Mouse (Mus musculus): ENCODE measurements at regions not wholly inside any gene's neighbourhood (a gene's known extent, or its start where the extent isn't known, plus 50 kb on each side); places are given as distances from the start of the nearest gene placed in this dataset.
"Not testable (repeated sequence)": the region's sequence is repeated elsewhere in the genome, so short reads cannot be mapped to it uniquely, and the experiment has no call there.

- no peak overlapping the region for H3K27ac ChIP-seq (ENCODE audit: low read depth)
- no peaks in the 10 kb centered on the region for H3K27me3 ChIP-seq (ENCODE audit: insufficient read depth, low read length)
- H3K36me3 ChIP-seq (replicated peaks; ENCODE audit: insufficient read depth, low read length) = no peaks in the 10 kb centered on the region
- H3K4me1 ChIP-seq (ENCODE audit: insufficient read depth) = no peaks in the 10 kb centered on the region
- 71% methylated on average over 5 of the region's 5 CpGs for WGBS (ENCODE audit: insufficient replicate concordance)
- H3K9me3 ChIP-seq (ENCODE audit: low read length) = no peaks in the 10 kb centered on the region
- ATAC-seq = no peak
- no peak overlapping the region for H3K4me3 ChIP-seq (ENCODE audit: low read depth, low read length)
- H3K9ac ChIP-seq (replicated peaks) = no peak overlapping the region
- no peak for TF ChIP-seq EP300 (IDR thresholded peaks at IDR 0.05; ENCODE audit: low read depth)
- TF ChIP-seq CTCF (IDR thresholded peaks at IDR 0.05; ENCODE audit: low read depth) = no peak
- no peak overlapping the region for H3K4me2 ChIP-seq (ENCODE audit: low read depth, low read length)
- DNase-seq = no peak
Measured at GRCm38 (mm10) chr10:26570468-26570867, 182.8 kb upstream of the Arhgap18 start.

DNA sequence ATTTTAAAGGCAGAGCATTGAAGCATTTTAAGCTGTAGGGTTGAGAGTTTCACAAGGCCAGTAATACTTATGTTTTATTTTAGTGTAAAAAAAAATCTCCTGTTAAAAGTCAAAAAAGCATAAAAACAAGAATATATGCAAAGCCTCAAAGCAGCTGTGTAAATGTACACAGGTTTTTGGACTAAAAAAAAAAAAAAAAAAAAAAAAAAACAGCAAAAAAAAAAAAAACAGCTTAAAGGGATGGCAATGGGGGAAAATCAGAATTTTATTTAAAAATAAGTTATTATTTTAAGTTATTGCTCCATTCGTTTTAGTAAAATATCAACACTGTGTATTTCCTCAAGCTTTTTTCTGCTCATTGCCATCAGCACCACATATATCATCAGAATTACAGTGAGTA is 181.8 kb upstream of the Arhgap18 start:
- Histone ChIP-seq H3K4me1 (ENCODE audit: insufficient read depth) (no peaks in the 10 kb centered on the region), H3K36me3 (replicated peaks; ENCODE audit: insufficient read depth, low read length) (no peaks in the 10 kb centered on the region), H3K9ac (replicated peaks) (no peak overlapping the region), H3K27me3 (ENCODE audit: insufficient read depth, low read length) (no peaks in the 10 kb centered on the region), H3K9me3 (ENCODE audit: low read length) (no peaks in the 10 kb centered on the region), H3K27ac (ENCODE audit: low read depth) (no peak overlapping the region), H3K4me3 (ENCODE audit: low read depth, low read length) (no peak overlapping the region), H3K4me2 (ENCODE audit: low read depth, low read length) (no peak overlapping the region)
- DNase-seq (no peak), ATAC-seq (no peak)
- no peak for TF ChIP-seq CTCF (IDR thresholded peaks at IDR 0.05; ENCODE audit: low read depth)
- no peak for TF ChIP-seq EP300 (IDR thresholded peaks at IDR 0.05; ENCODE audit: low read depth)
- 69% methylated on average over 1 of the region's 1 CpGs for WGBS (ENCODE audit: insufficient replicate concordance)

- H3K27ac ChIP-seq (ENCODE audit: low read depth) = no peak overlapping the region
- H3K4me2 ChIP-seq (ENCODE audit: low read depth, low read length) = no peak overlapping the region
- ATAC-seq (no peak), DNase-seq (no peak)
- TF ChIP-seq EP300 (IDR thresholded peaks at IDR 0.05; ENCODE audit: low read depth) (no peak), CTCF (IDR thresholded peaks at IDR 0.05; ENCODE audit: low read depth) (no peak)
- H3K9ac ChIP-seq (replicated peaks) = no peak overlapping the region
- no peak overlapping the region for H3K4me3 ChIP-seq (ENCODE audit: low read depth, low read length)
- H3K36me3 ChIP-seq (replicated peaks; ENCODE audit: insufficient read depth, low read length) = no peaks in the 10 kb centered on the region
- WGBS (ENCODE audit: insufficient replicate concordance) = 31% methylated on average over 3 of the region's 3 CpGs
- H3K9me3 ChIP-seq (ENCODE audit: low read length) = no peaks in the 10 kb centered on the region
- H3K4me1 ChIP-seq (ENCODE audit: insufficient read depth) = no peaks in the 10 kb centered on the region
- no peaks in the 10 kb centered on the region for H3K27me3 ChIP-seq (ENCODE audit: insufficient read depth, low read length)
Measured at GRCm38 (mm10) chr10:26576153-26576552, 177.1 kb upstream of the Arhgap18 start.

DNA sequence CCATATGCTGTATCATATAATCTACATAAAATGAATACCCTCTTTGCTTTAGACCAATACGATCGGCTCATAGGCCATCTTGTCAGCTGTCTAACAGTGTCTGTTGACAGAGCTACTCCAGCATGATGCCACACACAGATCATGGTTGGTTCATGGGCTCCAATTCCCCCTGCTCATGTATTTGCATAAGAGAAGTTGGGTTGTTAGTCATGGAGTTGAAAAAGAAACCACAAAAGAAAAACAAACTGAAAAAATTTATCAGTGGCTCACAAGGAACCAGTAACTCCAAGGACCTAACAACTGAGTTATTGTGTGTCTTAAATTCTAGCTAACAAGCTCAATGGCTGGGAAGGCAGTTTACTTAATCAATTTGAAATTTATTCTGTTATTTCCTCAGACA is 176.1 kb upstream of the Arhgap18 start:
- WGBS (ENCODE audit: insufficient replicate concordance) = 81% methylated on average over 2 of the region's 2 CpGs
- no peak for ATAC-seq
- Histone ChIP-seq H3K27me3 (ENCODE audit: insufficient read depth, low read length) (no peaks in the 10 kb centered on the region), H3K27ac (ENCODE audit: low read depth) (no peak overlapping the region), H3K4me2 (ENCODE audit: low read depth, low read length) (no peak overlapping the region), H3K4me3 (ENCODE audit: low read depth, low read length) (no peak overlapping the region), H3K9ac (replicated peaks) (no peak overlapping the region), H3K36me3 (replicated peaks; ENCODE audit: insufficient read depth, low read length) (no peaks in the 10 kb centered on the region), H3K9me3 (ENCODE audit: low read length) (no peaks in the 10 kb centered on the region), H3K4me1 (ENCODE audit: insufficient read depth) (no peaks in the 10 kb centered on the region)
- TF ChIP-seq EP300 (IDR thresholded peaks at IDR 0.05; ENCODE audit: low read depth) (no peak), CTCF (IDR thresholded peaks at IDR 0.05; ENCODE audit: low read depth) (no peak)
- no peak for DNase-seq

- ATAC-seq (no peak), DNase-seq (no peak)
- Histone ChIP-seq H3K36me3 (replicated peaks; ENCODE audit: insufficient read depth, low read length) (no peaks in the 10 kb centered on the region), H3K4me2 (ENCODE audit: low read depth, low read length) (no peak overlapping the region), H3K4me1 (ENCODE audit: insufficient read depth) (no peaks in the 10 kb centered on the region), H3K9me3 (ENCODE audit: low read length) (0 out of 2 replicates have a peak, but pooled peaks cover 2% of the 10 kb centered on the region), H3K4me3 (ENCODE audit: low read depth, low read length) (no peak overlapping the region), H3K9ac (replicated peaks) (no peak overlapping the region), H3K27me3 (ENCODE audit: insufficient read depth, low read length) (no peaks in the 10 kb centered on the region), H3K27ac (ENCODE audit: low read depth) (no peak overlapping the region)
- WGBS (ENCODE audit: insufficient replicate concordance) = 50% methylated on average over 2 of the region's 2 CpGs
- no peak for TF ChIP-seq EP300 (IDR thresholded peaks at IDR 0.05; ENCODE audit: low read depth)
- no peak for TF ChIP-seq CTCF (IDR thresholded peaks at IDR 0.05; ENCODE audit: low read depth)
Measured at GRCm38 (mm10) chr10:26585106-26585505, 168.1 kb upstream of the Arhgap18 start.

DNA sequence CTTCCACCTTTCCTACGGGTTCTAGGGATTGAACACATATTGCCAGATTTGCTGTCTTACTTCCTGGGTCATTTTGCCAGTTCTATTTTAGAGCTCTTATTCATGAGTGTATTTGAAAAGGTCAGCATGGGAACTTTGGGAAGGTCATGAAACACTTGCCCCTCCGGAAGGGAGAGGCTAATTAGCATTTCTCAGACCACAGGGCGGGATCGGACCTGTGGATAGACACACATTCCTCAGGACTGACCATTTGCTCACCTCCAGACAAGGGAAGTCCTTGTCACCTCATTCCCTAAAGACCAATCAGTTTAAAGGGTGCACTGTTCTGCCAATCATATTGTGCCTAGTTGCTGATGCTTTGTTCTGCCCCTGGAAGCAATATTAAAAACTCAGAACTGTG is 146.1 kb upstream of the Arhgap18 start:
- not testable (repeated sequence) for H3K4me1 ChIP-seq (ENCODE audit: insufficient read depth); H3K27ac ChIP-seq (ENCODE audit: low read depth); ATAC-seq; H3K9ac ChIP-seq (replicated peaks); H3K4me3 ChIP-seq (ENCODE audit: low read depth, low read length); H3K9me3 ChIP-seq (ENCODE audit: low read length); H3K4me2 ChIP-seq (ENCODE audit: low read depth, low read length); H3K27me3 ChIP-seq (ENCODE audit: insufficient read depth, low read length); H3K36me3 ChIP-seq (replicated peaks; ENCODE audit: insufficient read depth, low read length); DNase-seq
- 68% methylated on average over 4 of the region's 4 CpGs for WGBS (ENCODE audit: insufficient replicate concordance)

DNA sequence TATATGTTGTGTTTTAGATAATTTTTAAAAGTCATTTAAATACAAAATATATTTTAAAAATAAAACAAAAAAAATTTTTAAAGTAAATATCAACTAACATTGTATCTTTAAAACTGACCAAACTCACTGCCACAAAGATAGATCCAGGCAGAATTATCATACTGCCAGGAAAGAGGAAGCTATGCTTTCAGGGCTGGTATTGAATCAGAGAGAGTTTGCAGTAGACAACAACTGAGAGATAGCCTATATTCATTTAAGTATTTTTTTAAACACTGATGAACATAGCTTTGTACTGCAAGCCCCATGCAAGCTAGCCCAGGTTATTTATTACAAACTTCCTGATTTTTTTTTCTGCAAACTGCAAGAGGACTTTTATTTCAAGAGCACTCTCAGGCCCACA is 142.0 kb upstream of the Arhgap18 start:
- Histone ChIP-seq H3K36me3 (replicated peaks; ENCODE audit: insufficient read depth, low read length) (no peaks in the 10 kb centered on the region), H3K4me1 (ENCODE audit: insufficient read depth) (no peaks in the 10 kb centered on the region), H3K4me3 (ENCODE audit: low read depth, low read length) (no peak overlapping the region), H3K9me3 (ENCODE audit: low read length) (no peaks in the 10 kb centered on the region), H3K9ac (replicated peaks) (no peak overlapping the region), H3K27ac (ENCODE audit: low read depth) (no peak overlapping the region), H3K27me3 (ENCODE audit: insufficient read depth, low read length) (no peaks in the 10 kb centered on the region), H3K4me2 (ENCODE audit: low read depth, low read length) (no peak overlapping the region)
- ATAC-seq = no peak
- no peak for TF ChIP-seq CTCF (IDR thresholded peaks at IDR 0.05; ENCODE audit: low read depth)
- TF ChIP-seq EP300 (IDR thresholded peaks at IDR 0.05; ENCODE audit: low read depth) = no peak
- no peak for DNase-seq

All from liver, postnatal 0 days (tissue).